Mouse (Mus musculus): Measurements from ENCODE around the gene Rpl37. TPM values are rescaled to one million over a fixed set of nuclear protein-coding genes. Genes with fewer than 3 reads are reported as not detected.

Gene Rpl37
- 100 to 1,000 TPM; 769 to 799 TPM for polyA plus RNA-seq (2017; shearing (Covaris generic))

DNA sequence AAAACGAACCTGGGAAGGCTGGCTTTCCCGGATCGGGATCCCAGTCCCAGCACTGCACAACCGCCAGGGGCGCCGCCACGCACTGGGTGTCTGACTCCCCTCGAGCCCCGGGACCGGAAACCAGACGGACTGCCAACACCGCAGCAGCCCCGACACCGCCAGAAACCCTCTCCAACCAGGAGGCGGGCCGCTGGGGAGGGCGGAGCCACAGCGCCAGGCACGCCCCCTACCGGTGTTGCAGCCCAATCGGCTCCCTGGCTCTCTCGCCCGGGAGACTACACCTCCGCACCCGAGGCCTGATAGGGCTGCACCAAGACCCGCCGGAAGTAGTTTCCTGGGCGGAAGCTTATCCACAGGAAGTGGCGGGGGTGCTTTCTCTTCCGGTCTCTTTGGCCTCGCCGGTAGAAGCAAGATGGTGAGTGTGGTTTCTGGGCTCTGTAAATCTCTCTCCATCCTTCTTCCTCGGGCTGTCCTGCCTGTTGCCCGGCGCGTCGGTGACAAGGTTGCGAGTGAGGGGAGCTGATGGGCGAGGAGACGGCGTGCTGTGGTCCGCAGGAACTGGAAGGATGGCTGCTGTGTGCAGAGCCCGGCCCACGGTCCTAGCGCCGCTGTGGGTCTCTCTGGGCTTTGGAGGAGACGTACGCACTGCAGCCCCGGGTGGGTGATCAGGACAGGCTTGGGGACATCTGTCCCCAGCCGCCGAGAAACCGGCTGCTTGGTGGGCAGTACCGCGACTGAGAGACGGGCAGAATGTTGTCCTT lies at the start of gene Rpl37:
Gene Rpl37 (plus strand): TSS at position 376 of the 761 bp plus-strand sequence.

GRCm38 (mm10) chr15:5107686-5108654 lies 8.5 kb upstream of the Rpl37 start, which contains the start of gene Card6:
Gene Card6 (minus strand): TSS chr15:5108539.

GRCm38 (mm10) chr15:5143361-5144020 lies 27.0 kb downstream of the Rpl37 start, which contains the start of gene Prkaa1:
Gene Prkaa1 (plus strand): TSS chr15:5143861.

Other genes starting within 250 kb of the Rpl37 start
- under 1 TPM; 0.04 to 0.28 TPM for gene Mroh2b, start 217.9 kb upstream of the Rpl37 start, polyA plus RNA-seq (2017; shearing (Covaris generic))
- gene C7, start 52.9 kb upstream of the Rpl37 start, polyA plus RNA-seq (2017; shearing (Covaris generic)): not detected
- 10 to 100 TPM; 47.0 to 50.7 TPM for gene Card6, start 8.1 kb upstream of the Rpl37 start, polyA plus RNA-seq (2017; shearing (Covaris generic))
- 10 to 100 TPM; 28.2 to 37.4 TPM for gene Prkaa1, start 27.2 kb downstream of the Rpl37 start, polyA plus RNA-seq (2017; shearing (Covaris generic))
- 10 to 100 TPM; 36.8 to 50.3 TPM for gene Ttc33, start 68.9 kb downstream of the Rpl37 start, polyA plus RNA-seq (2017; shearing (Covaris generic))
- gene Ptger4, start 127.5 kb downstream of the Rpl37 start, polyA plus RNA-seq (2017; shearing (Covaris generic)): 100 to 1,000 TPM; 111 to 141 TPM

Measured in inflammation-experienced regulatory T-cells (primary cell).